Mouse (Mus musculus): ENCODE results near the gene Zfp566. TPM values are rescaled to one million over a fixed set of nuclear protein-coding genes. Genes with fewer than 3 reads are reported as not detected.
A peak's percentile ranks its signal among the peaks of the same experiment; 100 is the strongest.

The Zfp566 gene
- total RNA-seq, 2 experiments from 2014 or later = 2.8 to 3.5 TPM

GRCm38 (mm10) chr7:30053591-30053990 is 36.7 kb downstream of the Zfp566 start:
- DNase-seq = no peak

GRCm38 (mm10) chr7:30050882-30051548 is 39.3 kb downstream of the Zfp566 start, which contains the start of gene Zfp14:
TSS of gene Zfp14 (minus strand) at chr7:30051380.
- DNase-seq = peak; percentile 89

- DNase-seq = no peak
Measured at GRCm38 (mm10) chr7:30048126-30048525, 42.2 kb downstream of the Zfp566 start.

GRCm38 (mm10) chr7:30044354-30044753 is 46.0 kb downstream of the Zfp566 start:
- no peak for DNase-seq

GRCm38 (mm10) chr7:30034331-30034730 is 56.0 kb downstream of the Zfp566 start:
- DNase-seq = no peak

GRCm38 (mm10) chr7:30031379-30031778 is 58.9 kb downstream of the Zfp566 start:
- no peak for DNase-seq

GRCm38 (mm10) chr7:30030677-30031076 is 59.6 kb downstream of the Zfp566 start:
- DNase-seq = no peak

- no peak for DNase-seq
Measured at GRCm38 (mm10) chr7:30028572-30028971, 61.8 kb downstream of the Zfp566 start.

Small RNA genes lying within 50 kb of the gene (microRNA-seq; reads per million reads assigned to microRNA genes)
- gene Gm23368 = 0 reads per million in 2 experiments

Other genes with a start within 250 kb of the Zfp566 start
- gene Zfp940, start 236.9 kb downstream of the Zfp566 start, total RNA-seq (2021) = under 1 TPM; 0.33 to 0.34 TPM
- gene Zfp420, start 230.5 kb downstream of the Zfp566 start, total RNA-seq (2021) = 1 to 10 TPM; 2.6 to 3.3 TPM
- 10 to 100 TPM; 11.9 to 13.2 TPM for gene Zfp27, start 184.0 kb downstream of the Zfp566 start, total RNA-seq (2021)
- 1 to 10 TPM; 8.5 to 9.4 TPM for gene Zfp383, start 182.3 kb downstream of the Zfp566 start, total RNA-seq (2021)
- gene Zfp74, start 136.4 kb downstream of the Zfp566 start, total RNA-seq (2021) = 1 to 10 TPM; 6.5 to 7.1 TPM
- 10 to 100 TPM; 83.8 to 87.0 TPM for gene Zfp568, start 106.6 kb downstream of the Zfp566 start, total RNA-seq (2021)
- 1 to 10 TPM; 1.8 to 2.1 TPM for gene Zfp14, start 39.1 kb downstream of the Zfp566 start, total RNA-seq (2021)
- gene Zfp82, start 17.6 kb downstream of the Zfp566 start, total RNA-seq (2021) = 1 to 10 TPM in 1 of 2 experiments, under 1 TPM in 1; 0.23 to 1.0 TPM
- under 1 TPM in 1 of 2 experiments, not detected in 1; 0.74 TPM for gene Gm26920, start 117 bp downstream of the Zfp566 start, total RNA-seq (2021)
- 10 to 100 TPM; 44.2 to 46.1 TPM for gene Zfp260, start 4.2 kb upstream of the Zfp566 start, total RNA-seq (2021)
- gene Zfp382, start 31.4 kb upstream of the Zfp566 start, total RNA-seq (2021) = 10 to 100 TPM; 10.5 to 11.0 TPM
- gene Zfp146, start 79.2 kb upstream of the Zfp566 start, total RNA-seq (2021) = 10 to 100 TPM; 45.3 to 46.6 TPM
- 100 to 1,000 TPM; 693 to 795 TPM for gene Cox7a1, start 93.6 kb upstream of the Zfp566 start, total RNA-seq (2021)
- gene Capns1, start 108.3 kb upstream of the Zfp566 start, total RNA-seq (2021) = 100 to 1,000 TPM; 251 to 261 TPM
- 10 to 100 TPM; 61.9 to 70.3 TPM for gene Polr2i, start 141.4 kb upstream of the Zfp566 start, total RNA-seq (2021)
- 10 to 100 TPM; 77.2 to 78.9 TPM for gene Tbcb, start 141.7 kb upstream of the Zfp566 start, total RNA-seq (2021)
- gene Ovol3, start 145.2 kb upstream of the Zfp566 start, total RNA-seq (2021) = not detected
- under 1 TPM; 0.38 to 0.54 TPM for gene Thap8, start 189.6 kb upstream of the Zfp566 start, total RNA-seq (2021)
- 10 to 100 TPM in 1 of 2 experiments, 1 to 10 TPM in 1; 9.7 to 12.3 TPM for gene Wdr62, start 189.9 kb upstream of the Zfp566 start, total RNA-seq (2021)
- gene Clip3, start 201.2 kb upstream of the Zfp566 start, total RNA-seq (2021) = 10 to 100 TPM; 10.1 to 12.8 TPM
- 10 to 100 TPM; 29.4 to 30.8 TPM for gene Alkbh6, start 218.2 kb upstream of the Zfp566 start, total RNA-seq (2021)
- gene Syne4, start 224.3 kb upstream of the Zfp566 start, total RNA-seq (2021) = 1 to 10 TPM; 1.3 to 3.2 TPM
- under 1 TPM; 0.70 to 0.91 TPM for gene E130208F15Rik, start 231.2 kb upstream of the Zfp566 start, total RNA-seq (2021)
- 10 to 100 TPM; 15.5 to 16.6 TPM for gene Sdhaf1, start 233.4 kb upstream of the Zfp566 start, total RNA-seq (2021)